Mouse (Mus musculus): ENCODE results near the gene Prl6a1. TPM values are rescaled to one million over a fixed set of nuclear protein-coding genes. Genes with fewer than 3 reads are reported as not detected.

Prl6a1 gene
- not detected for total RNA-seq (2021)

GRCm38 (mm10) chr13:27312334-27313225 lies at the start of gene Prl6a1:
Gene Prl6a1 (plus strand): TSS chr13:27312627.
- no peak for DNase-seq

DNA sequence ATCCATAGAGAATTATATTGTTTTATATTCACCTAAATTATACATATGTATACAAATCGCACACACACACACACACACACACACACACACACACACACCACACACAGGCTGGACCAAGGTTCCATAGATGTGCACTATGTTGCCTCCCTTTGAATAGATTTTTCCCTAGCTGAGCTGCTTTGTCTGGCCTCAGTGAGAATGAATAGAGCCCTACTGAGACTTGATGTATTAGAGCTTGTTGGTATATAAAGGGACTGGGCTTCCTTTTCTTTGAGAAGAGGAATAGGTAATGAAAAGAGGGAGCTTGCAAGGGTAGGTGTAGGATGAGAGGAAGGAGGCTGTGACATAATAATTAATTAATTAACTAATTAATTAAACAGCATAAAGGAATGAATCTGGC lies 22.6 kb downstream of the Prl6a1 start:
- DNase-seq, result no peak

- no peak for DNase-seq
These were observed 30.4 kb downstream of the Prl6a1 start for GRCm38 (mm10) chr13:27342733-27343275.

- DNase-seq, result no peak
These were observed 32.9 kb downstream of the Prl6a1 start, which contains the start of gene Prl8a2 for GRCm38 (mm10) chr13:27345373-27345772. Gene Prl8a2 (plus strand): TSS chr13:27345673.

Other genes starting within 250 kb of the Prl6a1 start
- gene Prl3d1, start 218.4 kb upstream of the Prl6a1 start, total RNA-seq (2021), result not detected
- gene Prl3d2, start 190.9 kb upstream of the Prl6a1 start, total RNA-seq (2021), result not detected
- gene Prl3d3, start 155.8 kb upstream of the Prl6a1 start, total RNA-seq (2021), result not detected
- not detected for gene Prl3c1, start 116.0 kb upstream of the Prl6a1 start, total RNA-seq (2021)
- gene Prl3b1, start 70.8 kb upstream of the Prl6a1 start, total RNA-seq (2021), result not detected
- not detected for gene Prl3a1, start 53.2 kb upstream of the Prl6a1 start, total RNA-seq (2021)
- gene Prl8a2, start 33.0 kb downstream of the Prl6a1 start, total RNA-seq (2021), result not detected
- not detected for gene Prl2b1, start 78.2 kb downstream of the Prl6a1 start, total RNA-seq (2021)
- gene Prl8a6, start 126.1 kb downstream of the Prl6a1 start, total RNA-seq (2021), result not detected
- gene Prl8a8, start 200.6 kb downstream of the Prl6a1 start, total RNA-seq (2021), result not detected